Mouse (Mus musculus) thymus, postnatal 0 days (tissue): Measurements from ENCODE around the gene Serpinb9c. TPM values are rescaled to one million over a fixed set of nuclear protein-coding genes. Genes with fewer than 3 reads are reported as not detected.
"Not testable (repeated sequence)": the region's sequence is repeated elsewhere in the genome, so short reads cannot be mapped to it uniquely, and the experiment has no call there.

Experiments
- DNase-seq: peaks from one replicate; pipeline ENCODE4 v3.0.0-alpha.2; 2015; ENCODE audit warnings: low spot score
- polyA plus RNA-seq: library from polyadenylated mRNA; unstranded; fragments of >200 nt; fragmentation: Nextera tagmentation; extraction: Ambion mirVana; gene quantifications from 2 replicates; pipeline ENCODE4 v1.2.1, GENCODE M21; 2015

The Serpinb9c gene
- polyA plus RNA-seq = 0.17 TPM in 1 of 2 replicates, not detected in the other

DNA sequence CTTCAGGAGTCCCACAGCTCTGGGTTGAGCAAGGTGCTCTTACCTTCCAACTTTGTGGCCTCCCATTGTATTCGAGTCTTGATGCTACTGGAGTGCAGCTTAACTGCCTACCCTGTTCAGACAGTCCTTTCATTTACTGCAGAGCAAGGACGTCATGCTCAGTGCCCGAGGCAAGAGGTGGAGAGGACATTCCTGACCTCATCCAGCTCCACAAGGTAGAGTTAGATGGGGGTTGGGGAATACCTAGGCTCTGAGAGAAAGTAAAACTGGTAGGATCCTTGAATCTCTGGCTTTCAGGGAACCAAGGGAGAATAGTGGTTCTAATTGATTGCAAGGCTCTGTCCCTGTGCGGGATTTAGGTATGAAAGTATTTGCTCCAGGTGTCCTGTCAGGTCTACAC is at the start of gene Serpinb9c:
TSS of gene Serpinb9c (minus strand) at position 101 of the 400 bp plus-strand sequence.
- DNase-seq = no peak

DNA sequence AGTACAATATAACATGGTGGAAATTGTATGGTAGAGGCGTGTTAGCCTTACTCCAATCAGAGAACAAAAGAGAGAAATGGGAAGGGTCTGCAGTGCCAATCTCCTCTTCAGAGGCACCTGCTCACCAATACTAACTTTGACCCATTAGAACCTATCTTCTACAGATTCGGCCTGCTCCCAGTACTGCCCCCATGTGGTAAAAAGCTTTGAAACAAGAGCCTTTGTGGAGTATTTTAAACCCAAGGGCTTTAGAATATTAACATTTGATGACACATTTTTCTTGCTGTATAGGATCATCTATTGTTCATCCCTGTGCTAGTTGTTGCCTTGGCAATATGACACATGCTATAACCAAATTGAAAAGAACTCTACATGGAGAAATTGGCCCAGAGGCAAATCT is 40.2 kb upstream of the Serpinb9c start:
- no peak for DNase-seq

DNA sequence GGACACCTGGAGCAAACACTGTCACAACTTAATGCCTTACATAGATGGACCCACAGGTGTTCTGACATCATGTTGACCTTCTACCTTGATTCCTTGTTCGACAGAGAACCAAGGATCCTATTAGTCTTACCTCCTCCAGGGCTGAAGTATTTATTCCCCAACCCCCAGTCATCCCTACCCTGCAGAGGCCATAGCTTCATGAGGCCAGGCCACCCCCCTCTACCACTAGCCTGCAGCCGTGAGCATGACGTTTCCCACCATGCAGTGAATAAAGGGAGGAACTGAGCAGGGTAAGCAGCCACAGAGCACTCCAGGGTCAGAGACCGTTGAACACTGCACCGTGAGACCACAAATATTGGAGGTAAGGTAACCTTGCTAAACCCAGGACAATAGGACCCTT is 33.1 kb upstream of the Serpinb9c start, which contains the start of gene Serpinb9d:
TSS of gene Serpinb9d (plus strand) at position 301 of the 400 bp plus-strand sequence.
- no peak for DNase-seq

DNA sequence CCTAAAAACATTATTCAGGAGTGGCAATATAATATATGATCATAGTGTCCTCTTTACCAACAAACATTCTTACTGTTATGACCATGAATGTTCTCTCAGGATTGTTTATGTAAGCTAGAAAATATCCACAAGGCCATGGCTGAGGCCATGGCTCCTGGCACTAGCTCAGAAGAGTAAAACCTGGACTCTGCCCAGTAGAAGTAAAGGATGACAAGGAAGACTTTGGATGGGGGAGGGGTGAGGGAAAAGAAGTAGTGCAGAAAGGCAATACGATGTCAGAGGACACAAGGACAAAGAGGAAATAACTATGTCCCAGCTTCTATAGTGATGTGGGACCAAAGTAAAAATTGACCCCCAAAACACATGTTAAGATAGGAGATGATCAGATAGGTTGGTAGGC is 30.9 kb upstream of the Serpinb9c start:
- DNase-seq = not testable (repeated sequence)

DNA sequence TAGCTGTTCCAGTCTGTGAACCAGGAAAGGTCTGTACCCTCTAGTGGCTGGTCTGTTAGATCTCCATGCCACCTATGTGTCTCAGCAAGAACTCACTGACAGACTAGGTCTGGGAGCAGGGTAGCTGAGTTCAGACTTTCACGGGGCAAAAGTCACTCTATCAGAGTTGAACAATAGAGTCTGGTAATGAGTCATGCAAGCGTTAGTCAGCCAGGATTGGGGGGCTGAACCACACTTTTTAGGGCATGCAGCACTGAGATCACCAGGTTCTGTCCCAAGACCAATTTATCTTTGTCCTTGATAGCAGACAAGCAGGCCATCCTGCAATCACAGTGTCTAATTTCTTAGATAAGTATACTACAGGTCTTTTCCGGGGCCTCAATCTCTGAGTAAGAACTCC is 18.1 kb downstream of the Serpinb9c start:
- DNase-seq = no peak

DNA sequence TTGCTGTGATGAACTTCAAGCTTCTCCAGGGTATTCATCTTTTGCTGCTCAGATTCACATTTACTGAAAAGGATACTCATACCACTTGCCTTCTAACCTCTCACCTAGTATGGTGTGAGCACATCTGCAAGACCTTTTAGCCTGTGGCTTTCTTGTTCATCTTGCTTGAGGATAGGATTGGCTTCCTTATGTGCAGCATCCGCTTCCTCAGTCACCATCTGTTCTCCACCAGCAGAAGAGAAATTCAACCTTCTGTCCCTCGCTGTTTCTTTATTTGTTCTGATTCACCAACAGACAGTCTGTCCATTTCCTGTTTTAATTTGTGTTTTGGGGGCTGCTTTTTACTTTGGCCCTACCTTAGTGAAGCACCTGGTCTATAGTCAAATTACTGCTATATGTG is 21.8 kb downstream of the Serpinb9c start:
- no peak for DNase-seq

DNA sequence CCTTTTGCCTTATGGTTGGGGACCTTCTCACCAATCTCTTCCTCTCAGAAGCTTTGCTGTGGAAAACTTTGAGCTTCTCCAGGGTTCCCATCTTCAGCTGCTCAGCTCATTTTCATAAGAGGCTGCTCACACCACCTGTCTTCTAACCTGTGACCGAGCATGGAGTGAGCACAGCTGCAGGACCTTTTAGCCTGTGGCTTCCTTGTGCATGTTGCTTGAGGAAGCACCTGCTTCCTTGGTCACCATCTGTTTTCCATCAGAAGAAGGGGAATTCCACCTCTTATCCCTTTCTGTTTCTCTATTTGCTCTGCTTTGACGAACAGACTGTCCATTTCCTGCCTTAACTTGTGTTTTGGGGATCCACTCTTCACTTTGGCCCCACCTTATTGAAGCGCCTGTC is 46.5 kb downstream of the Serpinb9c start:
- no peak for DNase-seq

DNA sequence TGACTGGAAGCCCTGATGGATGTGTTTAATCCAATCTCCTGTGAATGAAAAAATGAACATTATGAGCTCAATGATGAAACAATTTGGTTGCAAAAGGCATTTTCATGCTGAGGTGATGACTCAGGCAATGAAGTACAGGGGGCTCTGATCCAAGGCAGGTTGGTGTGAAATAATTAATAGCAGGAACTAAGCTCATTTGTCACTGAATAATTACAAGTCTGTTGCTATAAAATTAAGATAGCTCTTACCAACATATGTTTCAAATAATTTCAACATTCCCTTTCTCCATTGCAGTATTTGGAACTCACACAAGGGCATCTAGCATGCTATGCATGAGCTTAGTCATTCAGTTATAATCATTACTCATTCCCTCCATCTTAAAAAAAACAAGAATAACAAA is 53.9 kb downstream of the Serpinb9c start:
- DNase-seq = no peak

Other genes starting within 250 kb of the Serpinb9c start
- 15.1 and 16.6 TPM in 2 replicates for gene Serpinb6b, start 194.5 kb downstream of the Serpinb9c start, polyA plus RNA-seq
- 12.6 and 12.9 TPM in 2 replicates for gene Serpinb9, start 156.5 kb downstream of the Serpinb9c start, polyA plus RNA-seq
- gene Serpinb9b, start 132.3 kb downstream of the Serpinb9c start, polyA plus RNA-seq = 0.45 and 0.57 TPM in 2 replicates
- 0.73 and 0.85 TPM in 2 replicates for gene Serpinb1b, start 81.2 kb downstream of the Serpinb9c start, polyA plus RNA-seq
- gene Serpinb9d, start 33.2 kb upstream of the Serpinb9c start, polyA plus RNA-seq = 0.14 and 0.17 TPM in 2 replicates
- 0.07 TPM in 1 of 2 replicates, not detected in the other for gene Serpinb9e, start 89.9 kb upstream of the Serpinb9c start, polyA plus RNA-seq
- gene Serpinb9f, start 164.3 kb upstream of the Serpinb9c start, polyA plus RNA-seq = not detected in 2 replicates
- not detected in 2 replicates for gene Gm11397, start 236.0 kb upstream of the Serpinb9c start, polyA plus RNA-seq